Mouse (Mus musculus) hindbrain, embryonic 13.5 days (tissue): Measurements from ENCODE around the gene Stard7. TPM values are rescaled to one million over a fixed set of nuclear protein-coding genes. Genes with fewer than 3 reads are reported as not detected.

ENCODE experiments used
- ATAC-seq: fragments of 200-750 bp; cut with Nextera tagmentation; 2 replicates; pipeline ENCODE4 v1.8.0; 2017; ENCODE audit warnings: moderate TSS enrichment; ENCODE audit not compliant: low FRiP score
- H3K27ac ChIP-seq: fragments of 300-500 bp; sonication (generic); 2 replicates; pipeline ENCODE4 v1.5.1; 2015; ENCODE audit warnings: inconsistent platforms, mild to moderate bottlenecking, moderate library complexity
- H3K27me3 ChIP-seq: fragments of 300-500 bp; sonication (generic); 2 replicates; pipeline ENCODE4 v1.6.1; 2015; ENCODE audit warnings: mild to moderate bottlenecking, inconsistent platforms
- H3K36me3 ChIP-seq: fragments of 300-500 bp; sonication (generic); 2 replicates; pipeline ENCODE4 v1.6.1; 2015; ENCODE audit warnings: mild to moderate bottlenecking, inconsistent platforms
- H3K4me1 ChIP-seq: fragments of 300-500 bp; sonication (generic); replicated peaks from 2 replicates; pipeline ENCODE4 v1.6.1; 2015; ENCODE audit warnings: inconsistent platforms
- H3K4me2 ChIP-seq: fragments of 300-500 bp; sonication (generic); 2 replicates; pipeline ENCODE4 v1.6.1; 2015; ENCODE audit warnings: inconsistent platforms, mild to moderate bottlenecking, moderate library complexity
- H3K4me3 ChIP-seq: fragments of 300-500 bp; sonication (generic); 2 replicates; pipeline ENCODE4 v1.5.1; 2015; ENCODE audit warnings: mild to moderate bottlenecking, inconsistent platforms
- H3K9ac ChIP-seq: fragments of 300-500 bp; sonication (generic); 2 replicates; pipeline ENCODE4 v1.6.1; 2015; ENCODE audit warnings: mild to moderate bottlenecking, inconsistent platforms
- H3K9me3 ChIP-seq: fragments of 300-500 bp; sonication (generic); 2 replicates; pipeline ENCODE4 v1.6.1; 2016; ENCODE audit warnings: inconsistent platforms
- WGBS: fragments of 180-500 bp; shearing (Covaris S2); methylation state at CpG from one replicate; pipeline ENCODE4 v1.1.7; 2015; 5-methylcytosine and 5-hydroxymethylcytosine counted together
- polyA plus RNA-seq: library from polyadenylated mRNA; unstranded; fragments of >200 nt; fragmentation: Nextera tagmentation; extraction: Ambion mirVana; gene quantifications from 2 replicates; pipeline ENCODE4 v1.2.1, GENCODE M21; 2015

Gene Stard7
- polyA plus RNA-seq, 1 experiment from 2014 or later, result 74.2 TPM

DNA sequence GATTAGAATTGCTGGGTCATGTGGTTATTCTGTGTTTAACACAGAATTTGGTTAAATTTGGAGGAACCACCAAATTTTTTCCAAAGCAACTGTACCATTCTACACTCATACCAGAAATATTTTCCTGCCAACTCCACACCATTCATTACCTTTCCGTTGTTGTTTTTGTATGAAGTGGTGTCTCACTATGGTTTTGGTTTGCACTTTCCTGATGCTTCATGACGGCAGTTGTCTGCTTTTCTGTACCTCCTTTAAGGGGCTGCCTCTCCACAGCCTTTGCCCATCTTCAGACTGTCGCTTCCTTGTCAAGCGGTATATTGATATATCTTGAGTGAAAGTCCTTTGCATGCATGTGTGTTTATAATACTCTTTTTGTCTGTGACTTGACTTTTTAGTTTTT lies 42.8 kb downstream of the Stard7 start:
- no peak overlapping the region for H3K9ac ChIP-seq
- H3K27me3 ChIP-seq, result no peaks in the 10 kb centered on the region
- no peak for ATAC-seq
- no peak overlapping the region for H3K27ac ChIP-seq
- no peaks in the 10 kb centered on the region for H3K9me3 ChIP-seq
- no peak overlapping the region for H3K4me3 ChIP-seq
- no peaks in the 10 kb centered on the region for H3K36me3 ChIP-seq
- no peak overlapping the region for H3K4me2 ChIP-seq
- no peaks in the 10 kb centered on the region for H3K4me1 ChIP-seq
- 94% methylated on average over 4 of the region's 4 CpGs for WGBS

DNA sequence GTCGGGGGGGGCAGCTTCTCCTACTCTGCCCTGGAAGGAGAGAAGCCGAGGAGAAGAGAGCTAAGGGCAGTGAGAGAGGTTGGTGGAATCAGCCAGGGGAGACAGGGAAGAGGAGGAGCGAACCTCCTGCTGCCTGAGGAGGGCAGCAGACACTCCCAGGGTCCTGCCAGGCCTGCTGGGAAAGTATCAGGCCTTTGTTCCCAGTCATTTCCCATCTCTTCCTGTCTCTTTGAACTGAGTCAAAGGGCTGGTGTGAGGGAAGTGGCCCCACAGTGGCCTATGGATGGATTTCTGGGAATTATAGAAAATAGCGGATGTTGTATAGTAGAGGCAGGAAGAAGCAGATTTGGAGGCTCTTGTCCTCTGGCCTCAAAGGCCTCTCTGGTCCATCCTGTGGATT lies 43.9 kb downstream of the Stard7 start:
- no peaks in the 10 kb centered on the region for H3K36me3 ChIP-seq
- no peaks in the 10 kb centered on the region for H3K4me1 ChIP-seq
- H3K9me3 ChIP-seq, result no peaks in the 10 kb centered on the region
- no peak overlapping the region for H3K4me3 ChIP-seq
- no peak for ATAC-seq
- no peak overlapping the region for H3K4me2 ChIP-seq
- no peak overlapping the region for H3K9ac ChIP-seq
- H3K27ac ChIP-seq, result no peak overlapping the region
- no peaks in the 10 kb centered on the region for H3K27me3 ChIP-seq
- 61% methylated on average over 4 of the region's 4 CpGs for WGBS

DNA sequence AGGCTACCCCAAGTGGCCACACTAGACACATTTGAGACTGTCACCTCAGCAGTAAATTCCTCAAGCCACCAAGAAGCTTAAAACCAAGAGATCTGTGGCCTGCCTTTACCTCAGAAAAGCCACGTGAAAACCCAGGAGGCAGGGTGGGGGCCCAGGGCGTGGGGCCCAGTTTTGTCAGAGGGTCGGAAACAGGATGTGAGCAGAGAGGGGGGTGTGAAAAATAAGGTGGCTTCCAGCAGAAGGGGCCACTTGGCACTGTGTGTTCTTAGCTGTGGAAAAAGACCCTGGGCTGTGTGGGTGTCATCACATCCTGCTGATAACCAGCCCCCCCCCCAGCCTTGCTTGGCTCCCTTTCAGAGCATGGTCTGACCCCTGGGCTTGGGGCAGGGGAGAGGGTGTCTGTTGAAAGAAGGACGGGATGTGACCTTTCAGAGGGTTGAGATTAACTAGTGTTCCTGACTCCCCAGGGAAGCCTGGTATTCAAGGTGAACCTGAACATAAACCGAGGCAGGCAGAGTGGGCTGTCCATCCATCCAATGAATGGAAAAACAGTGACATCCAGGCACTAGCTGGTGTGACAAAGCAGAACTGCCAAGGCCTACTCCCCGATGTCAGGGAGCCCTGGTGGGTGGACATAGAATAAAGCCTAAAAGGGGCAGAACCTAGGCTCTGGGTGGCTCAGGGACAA lies 44.6 kb downstream of the Stard7 start:
- H3K4me2 ChIP-seq, result no peak overlapping the region
- WGBS, result 82% methylated on average over 6 of the region's 6 CpGs
- H3K27me3 ChIP-seq, result no peaks in the 10 kb centered on the region
- H3K27ac ChIP-seq, result no peak overlapping the region; the same call in 1 of the 2 replicates
- no peaks in the 10 kb centered on the region for H3K4me1 ChIP-seq
- H3K9me3 ChIP-seq, result no peaks in the 10 kb centered on the region
- H3K4me3 ChIP-seq, result no peak overlapping the region
- H3K9ac ChIP-seq, result no peak overlapping the region
- no peaks in the 10 kb centered on the region for H3K36me3 ChIP-seq
- ATAC-seq, result no peak

DNA sequence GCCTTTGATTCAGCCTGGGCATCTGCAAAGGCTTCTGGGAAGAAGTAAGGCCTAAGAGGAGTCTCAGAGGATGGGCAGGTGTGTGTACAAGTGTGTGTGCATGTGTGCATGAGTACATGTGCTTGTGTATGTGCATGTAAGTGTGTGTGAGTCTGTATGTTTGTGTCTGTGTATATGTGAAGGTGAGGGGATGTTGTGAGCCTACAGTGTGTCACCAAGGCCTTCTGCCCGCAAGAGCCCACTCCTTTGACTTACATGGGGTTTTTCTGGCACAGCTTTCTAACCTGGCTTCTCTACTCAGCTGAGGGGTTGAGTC lies 45.1 kb downstream of the Stard7 start:
- Histone ChIP-seq H3K4me3 (no peak overlapping the region), H3K27ac (no peak overlapping the region; the same call in 1 of the 2 replicates), H3K36me3 (no peaks in the 10 kb centered on the region), H3K9me3 (no peaks in the 10 kb centered on the region), H3K4me1 (no peaks in the 10 kb centered on the region), H3K9ac (no peak overlapping the region), H3K27me3 (no peaks in the 10 kb centered on the region), H3K4me2 (no peak overlapping the region)
- WGBS, result 95% methylated on average over 1 of the region's 1 CpGs
- ATAC-seq, result no peak

DNA sequence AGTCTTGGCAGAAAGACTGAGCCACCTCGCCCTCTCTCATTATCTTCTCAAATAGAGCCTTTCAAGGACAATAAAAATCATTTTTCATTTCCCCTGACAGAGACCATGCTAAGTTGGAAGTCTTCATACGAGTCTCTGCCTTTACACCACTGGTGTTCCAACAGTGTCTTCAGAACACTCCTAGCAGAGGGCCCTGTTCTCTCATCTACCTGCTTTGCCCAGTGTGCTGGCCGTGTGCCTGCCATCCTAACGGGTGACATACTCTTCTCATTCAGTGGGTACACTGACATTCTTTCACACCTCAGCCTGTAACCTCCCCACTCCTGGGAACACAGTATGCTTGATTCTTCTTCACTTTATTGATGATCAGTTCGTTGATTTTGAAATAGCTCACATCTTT lies 46.4 kb downstream of the Stard7 start:
- Histone ChIP-seq H3K36me3 (no peaks in the 10 kb centered on the region), H3K27ac (no peak overlapping the region), H3K27me3 (no peaks in the 10 kb centered on the region), H3K4me2 (no peak overlapping the region), H3K9me3 (no peaks in the 10 kb centered on the region), H3K4me3 (no peak overlapping the region), H3K9ac (no peak overlapping the region), H3K4me1 (no peaks in the 10 kb centered on the region)
- 75% methylated on average over 5 of the region's 5 CpGs for WGBS
- no peak for ATAC-seq

DNA sequence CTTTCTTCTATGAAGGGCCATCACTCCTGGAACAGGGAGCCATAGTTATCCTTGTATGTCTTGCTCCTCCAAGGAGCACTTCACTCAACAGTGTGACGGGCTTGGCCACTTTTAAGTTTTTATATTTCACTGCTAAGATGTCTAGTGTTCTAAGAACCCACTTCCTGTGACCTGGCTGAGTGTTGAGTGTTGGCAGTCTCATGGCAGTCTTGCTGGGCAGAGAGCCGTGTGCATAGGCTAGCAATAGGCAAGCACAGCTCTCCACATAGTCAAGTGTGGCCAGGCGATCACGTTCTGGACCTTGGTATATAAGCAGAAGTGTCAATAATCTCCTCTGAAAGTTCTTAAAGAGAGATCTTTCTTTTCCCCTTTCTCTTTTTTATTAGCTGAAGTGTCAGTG lies 48.1 kb downstream of the Stard7 start:
- Histone ChIP-seq H3K4me1 (no peaks in the 10 kb centered on the region), H3K4me2 (no peak overlapping the region), H3K27me3 (no peaks in the 10 kb centered on the region), H3K27ac (no peak overlapping the region), H3K9ac (no peak overlapping the region), H3K36me3 (no peaks in the 10 kb centered on the region), H3K9me3 (no peaks in the 10 kb centered on the region), H3K4me3 (no peak overlapping the region)
- WGBS, result 90% methylated on average over 4 of the region's 4 CpGs
- no peak for ATAC-seq

DNA sequence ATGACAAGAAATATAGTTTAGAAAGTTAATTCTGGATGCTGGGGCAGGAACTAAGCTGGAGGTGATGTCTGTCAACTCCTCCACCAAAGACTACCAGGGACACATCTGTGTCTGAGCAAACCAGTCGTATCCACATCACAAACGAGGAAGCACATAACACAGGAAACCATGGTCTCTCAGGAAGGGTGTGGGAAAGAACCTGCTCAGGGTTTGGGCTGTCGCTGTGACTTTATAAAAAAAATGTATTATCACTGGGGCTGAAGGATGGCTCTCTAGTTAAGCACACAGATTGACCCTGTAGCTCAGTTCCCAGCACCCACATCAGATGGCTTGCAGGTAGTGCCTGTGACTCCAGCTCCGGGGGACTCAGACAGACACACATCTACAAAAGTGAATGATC lies 49.1 kb downstream of the Stard7 start:
- 79% methylated on average over 4 of the region's 4 CpGs for WGBS
- Histone ChIP-seq H3K27ac (no peak overlapping the region), H3K27me3 (no peaks in the 10 kb centered on the region), H3K9me3 (no peaks in the 10 kb centered on the region), H3K4me2 (no peak overlapping the region), H3K4me3 (no peak overlapping the region), H3K9ac (no peak overlapping the region), H3K4me1 (no peaks in the 10 kb centered on the region), H3K36me3 (no peaks in the 10 kb centered on the region)
- ATAC-seq, result no peak

DNA sequence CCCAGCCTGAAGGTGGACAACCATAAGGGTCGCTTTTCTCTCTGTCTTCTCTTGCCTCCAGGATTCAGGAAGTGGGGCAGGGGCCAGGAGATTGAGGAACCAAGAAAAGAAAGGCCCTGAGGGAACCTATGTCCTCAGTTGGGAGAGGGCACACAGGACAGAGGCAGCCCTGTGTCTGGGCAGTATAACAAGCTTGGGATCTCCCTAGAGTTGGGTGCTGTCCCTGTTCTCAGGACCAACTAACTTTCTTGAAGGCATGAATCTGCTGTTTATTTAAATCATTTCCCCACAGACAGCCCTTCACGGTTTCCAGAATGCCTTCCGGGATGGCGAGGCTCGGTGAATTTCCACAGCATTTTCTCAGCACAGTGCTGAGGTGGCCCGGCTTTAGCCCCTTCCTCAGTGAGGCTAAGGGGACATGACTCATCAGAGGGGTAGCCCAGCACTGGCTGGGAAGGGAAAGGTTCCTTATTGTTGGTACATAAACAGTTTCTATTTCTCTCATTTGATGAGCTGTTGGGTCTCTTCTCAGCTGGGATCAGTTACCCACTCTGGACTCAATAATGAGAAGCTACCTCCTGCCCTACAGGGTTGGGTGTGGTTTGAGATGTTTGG lies 52.8 kb downstream of the Stard7 start:
- ATAC-seq, result no peak
- H3K9me3 ChIP-seq, result no peaks in the 10 kb centered on the region
- H3K27me3 ChIP-seq, result no peaks in the 10 kb centered on the region
- H3K9ac ChIP-seq, result no peak overlapping the region
- H3K4me2 ChIP-seq, result no peak overlapping the region
- 80% methylated on average over 6 of the region's 6 CpGs for WGBS
- H3K4me1 ChIP-seq, result no peaks in the 10 kb centered on the region
- no peak overlapping the region for H3K4me3 ChIP-seq
- no peaks in the 10 kb centered on the region for H3K36me3 ChIP-seq
- no peak overlapping the region for H3K27ac ChIP-seq

DNA sequence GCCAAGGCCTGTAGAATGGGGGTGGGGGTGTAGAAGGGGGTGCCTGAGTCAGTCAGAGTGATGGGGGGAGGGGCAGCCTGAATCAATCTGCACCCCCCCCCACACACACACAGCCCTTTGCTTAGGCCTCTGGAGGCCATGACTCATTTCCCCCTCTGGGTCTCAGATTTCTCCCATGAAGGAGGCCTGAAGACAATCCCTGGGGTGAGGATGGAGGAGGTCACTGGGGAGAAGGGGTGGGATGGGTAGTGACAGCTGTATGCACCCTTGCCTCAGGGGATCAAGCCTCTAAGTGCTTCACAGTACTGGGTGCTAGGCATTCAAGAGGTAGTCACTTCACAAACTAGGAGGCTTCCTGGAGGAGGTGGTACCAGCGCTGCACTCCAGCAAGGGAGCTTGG lies 53.6 kb downstream of the Stard7 start:
- WGBS, result 91% methylated on average over 1 of the region's 1 CpGs
- no peak for ATAC-seq
- no peak overlapping the region for H3K4me2 ChIP-seq

DNA sequence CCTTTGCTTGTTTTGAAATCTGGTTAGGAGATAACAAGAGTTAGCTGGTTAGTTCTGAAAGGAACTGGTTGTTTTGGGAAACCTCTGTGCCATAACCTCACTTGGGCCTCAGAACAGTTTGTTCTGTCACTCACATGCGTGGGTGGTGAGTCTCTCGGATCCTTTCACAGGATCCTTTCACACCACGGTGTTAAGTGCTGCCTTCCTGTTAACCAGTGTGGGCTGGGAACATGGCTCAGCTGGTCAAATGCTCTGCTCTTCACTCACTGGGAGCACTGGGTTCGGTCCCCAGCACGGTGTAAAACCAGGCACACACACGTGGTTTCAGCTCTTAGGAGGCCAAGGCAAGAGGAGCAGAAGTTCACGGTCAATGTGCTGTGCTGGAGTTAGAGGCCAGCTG lies 54.4 kb downstream of the Stard7 start:
- H3K27ac ChIP-seq, result no peak overlapping the region
- no peaks in the 10 kb centered on the region for H3K9me3 ChIP-seq
- H3K4me3 ChIP-seq, result no peak overlapping the region
- no peak for ATAC-seq
- WGBS, result 77% methylated on average over 7 of the region's 7 CpGs
- no peaks in the 10 kb centered on the region for H3K36me3 ChIP-seq
- H3K4me1 ChIP-seq, result no peaks in the 10 kb centered on the region
- H3K4me2 ChIP-seq, result no peak overlapping the region
- no peak overlapping the region for H3K9ac ChIP-seq
- H3K27me3 ChIP-seq, result no peaks in the 10 kb centered on the region

More for the DNA sequence above, 53.6 kb downstream of the Stard7 start:
- H3K27ac ChIP-seq, result no peak overlapping the region
- H3K9me3 ChIP-seq, result no peaks in the 10 kb centered on the region
- no peaks in the 10 kb centered on the region for H3K36me3 ChIP-seq
- no peaks in the 10 kb centered on the region for H3K27me3 ChIP-seq
- no peak overlapping the region for H3K9ac ChIP-seq
- H3K4me1 ChIP-seq, result no peaks in the 10 kb centered on the region
- no peak overlapping the region for H3K4me3 ChIP-seq

DNA sequence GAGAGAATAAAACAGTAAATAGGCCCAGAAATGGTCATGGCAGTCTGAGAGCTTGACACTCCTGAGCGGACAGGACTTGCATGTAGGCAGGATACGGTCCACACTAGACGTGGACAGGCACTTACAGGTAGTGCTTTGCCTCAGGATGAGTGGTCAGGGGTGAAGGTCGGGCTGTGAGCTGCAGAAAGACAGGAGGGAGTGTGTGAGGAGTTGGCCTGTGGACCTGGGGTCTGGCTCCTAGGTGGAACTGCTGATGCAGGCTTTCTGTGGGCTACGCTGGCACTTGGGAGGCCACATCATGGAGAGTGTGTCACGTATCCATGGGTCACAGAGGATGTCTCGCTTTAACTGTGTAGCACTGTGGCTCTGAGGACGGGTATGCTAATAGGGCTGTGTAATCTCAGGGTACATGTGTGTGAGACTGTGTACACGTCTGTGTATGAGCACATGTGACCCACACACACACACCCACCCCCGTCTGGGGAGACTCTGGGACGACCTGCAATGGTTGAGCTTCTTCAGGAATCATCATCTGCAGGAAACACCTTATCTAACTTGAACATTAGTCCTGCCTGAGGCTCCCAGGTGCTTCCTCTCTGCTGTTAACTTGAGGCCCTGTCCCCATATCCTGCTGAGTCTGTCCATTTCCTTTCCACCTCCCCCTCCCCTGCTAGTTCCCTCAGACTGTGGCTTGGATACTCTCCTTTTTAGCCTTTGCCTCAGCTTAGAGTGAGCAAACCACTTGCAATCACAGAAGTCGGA lies 58.3 kb downstream of the Stard7 start:
- no peak overlapping the region for H3K4me3 ChIP-seq
- no peak for ATAC-seq
- H3K27me3 ChIP-seq, result 0 out of 2 replicates have a peak, but pooled peaks cover 12% of the 10 kb centered on the region
- no peak overlapping the region for H3K4me2 ChIP-seq
- 77% methylated on average over 12 of the region's 12 CpGs for WGBS
- H3K36me3 ChIP-seq, result no peaks in the 10 kb centered on the region
- no peaks in the 10 kb centered on the region for H3K4me1 ChIP-seq
- H3K9me3 ChIP-seq, result no peaks in the 10 kb centered on the region
- H3K27ac ChIP-seq, result no peak overlapping the region
- no peak overlapping the region for H3K9ac ChIP-seq

DNA sequence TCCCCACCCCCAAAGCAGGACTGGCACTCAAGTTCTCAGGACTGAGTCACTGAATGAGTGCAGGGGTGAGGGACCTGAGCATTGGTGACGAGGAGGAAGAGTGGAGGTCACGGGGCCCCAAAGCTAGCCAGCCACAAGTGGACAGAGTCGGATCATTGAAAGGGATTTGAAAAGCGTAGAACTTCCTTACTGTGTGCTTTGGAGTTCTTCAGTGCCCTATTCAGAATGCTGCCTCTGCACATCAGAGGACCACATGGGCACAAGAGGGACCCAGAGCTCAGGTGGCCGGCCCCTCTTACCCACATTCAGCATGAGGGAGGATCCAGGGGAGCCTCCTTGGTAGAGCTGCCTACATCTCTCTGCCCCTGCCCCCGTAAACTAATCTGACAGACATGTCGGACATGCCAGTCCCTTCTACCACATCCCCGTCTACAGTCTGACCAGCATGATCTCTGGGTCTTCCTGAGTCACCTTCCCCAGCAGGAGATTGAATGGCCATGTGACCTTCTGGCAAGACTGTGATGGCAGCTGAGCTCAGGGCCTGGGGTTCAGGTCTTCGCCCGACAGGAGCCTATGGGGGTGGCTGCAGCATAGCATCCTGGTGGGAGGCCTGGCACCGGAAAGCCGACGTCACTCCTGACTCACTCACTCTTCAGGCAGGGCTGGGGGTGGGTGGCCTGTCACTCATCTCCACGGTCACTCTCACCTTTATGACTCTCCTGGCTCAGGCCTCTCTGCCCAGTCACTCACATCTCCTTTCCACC lies 63.0 kb downstream of the Stard7 start:
- Histone ChIP-seq H3K27me3 (peaks cover 55% of the 10 kb centered on the region), H3K4me1 (peaks cover 13% of the 10 kb centered on the region), H3K4me3 (no peak overlapping the region), H3K9me3 (no peaks in the 10 kb centered on the region), H3K36me3 (no peaks in the 10 kb centered on the region), H3K9ac (no peak overlapping the region), H3K27ac (no peak overlapping the region), H3K4me2 (no peak overlapping the region)
- no peak for ATAC-seq
- 87% methylated on average over 14 of the region's 14 CpGs for WGBS
